Mouse (Mus musculus) kidney, embryonic 14.5 days (tissue): ENCODE measurements at regions not wholly inside any gene's neighbourhood (a gene's known extent, or its start where the extent isn't known, plus 50 kb on each side); places are given as distances from the start of the nearest gene placed in this dataset.

Experiments used
- ATAC-seq: fragments of 200-750 bp; cut with Nextera tagmentation; 2 replicates; pipeline ENCODE4 v1.8.0; 2017; ENCODE audit warnings: moderate number of reproducible peaks, mild to moderate bottlenecking, moderate TSS enrichment, moderate library complexity; ENCODE audit not compliant: low FRiP score, low TSS enrichment
- H3K27ac ChIP-seq: fragments of 300-500 bp; sonication (generic); 2 replicates; pipeline ENCODE4 v1.5.1; 2014; ENCODE audit warnings: low read depth, mild to moderate bottlenecking, low read length, moderate library complexity, mixed read lengths
- H3K27me3 ChIP-seq: fragments of 300-500 bp; sonication (generic); 2 replicates; pipeline ENCODE4 v1.6.1; 2014; ENCODE audit warnings: mild to moderate bottlenecking, low read length; ENCODE audit not compliant: control insufficient read depth, insufficient read depth
- H3K36me3 ChIP-seq: fragments of 300-500 bp; sonication (generic); 2 replicates; pipeline ENCODE4 v1.6.1; 2014; ENCODE audit warnings: low read length, mixed read lengths; ENCODE audit not compliant: control insufficient read depth, insufficient read depth
- H3K4me1 ChIP-seq: fragments of 300-500 bp; sonication (generic); 2 replicates; pipeline ENCODE4 v1.6.1; 2014; ENCODE audit warnings: low read length, mixed read lengths; ENCODE audit not compliant: control insufficient read depth, insufficient read depth
- H3K4me2 ChIP-seq: fragments of 300-500 bp; sonication (generic); replicated peaks from 2 replicates; pipeline ENCODE4 v1.6.1; 2014; ENCODE audit warnings: low read depth, mild to moderate bottlenecking, low read length
- H3K4me3 ChIP-seq: fragments of 300-500 bp; sonication (generic); 2 replicates; pipeline ENCODE4 v1.5.1; 2014; ENCODE audit warnings: mild to moderate bottlenecking, low read length
- H3K9ac ChIP-seq: fragments of 300-500 bp; sonication (generic); 2 replicates; pipeline ENCODE4 v1.6.1; 2014; ENCODE audit warnings: low read depth, mild to moderate bottlenecking, low read length, moderate library complexity
- H3K9me3 ChIP-seq: fragments of 300-500 bp; sonication (generic); 2 replicates; pipeline ENCODE4 v1.6.1; 2016; ENCODE audit warnings: low read length; ENCODE audit not compliant: control insufficient read depth
- WGBS: fragments of 180-500 bp; shearing (Covaris S2); extraction: QIAGEN DNeasy Blood & Tissue Kit; methylation state at CpG from one replicate; pipeline ENCODE4 v1.1.7; 2014; 5-methylcytosine and 5-hydroxymethylcytosine counted together

DNA sequence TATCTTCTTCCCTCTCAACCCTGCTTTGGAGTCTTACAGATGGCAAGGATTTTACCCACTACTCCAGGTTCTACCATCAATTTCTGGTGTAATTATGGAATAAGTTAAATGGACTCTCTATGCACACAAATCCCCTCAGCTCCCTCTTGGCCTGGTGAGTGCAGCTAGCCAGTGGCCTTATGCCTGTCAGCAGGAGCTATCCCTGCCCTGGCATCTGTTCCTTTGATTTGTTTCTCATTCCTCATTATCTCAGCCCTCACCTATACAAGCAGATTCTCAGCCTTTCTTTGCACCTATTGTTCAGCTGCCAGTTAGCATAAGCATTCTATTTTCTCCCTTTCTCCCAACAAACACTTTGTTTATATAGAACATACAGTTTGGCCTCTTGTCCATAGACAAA, 150.3 kb downstream of the Rnf152 start:
- Histone ChIP-seq H3K9me3 (no peaks in the 10 kb centered on the region), H3K4me1 (no peaks in the 10 kb centered on the region), H3K36me3 (no peaks in the 10 kb centered on the region), H3K4me2 (no peak overlapping the region), H3K27ac (no peak overlapping the region), H3K9ac (no peak overlapping the region), H3K4me3 (no peak overlapping the region), H3K27me3 (no peaks in the 10 kb centered on the region)
- ATAC-seq = no peak

DNA sequence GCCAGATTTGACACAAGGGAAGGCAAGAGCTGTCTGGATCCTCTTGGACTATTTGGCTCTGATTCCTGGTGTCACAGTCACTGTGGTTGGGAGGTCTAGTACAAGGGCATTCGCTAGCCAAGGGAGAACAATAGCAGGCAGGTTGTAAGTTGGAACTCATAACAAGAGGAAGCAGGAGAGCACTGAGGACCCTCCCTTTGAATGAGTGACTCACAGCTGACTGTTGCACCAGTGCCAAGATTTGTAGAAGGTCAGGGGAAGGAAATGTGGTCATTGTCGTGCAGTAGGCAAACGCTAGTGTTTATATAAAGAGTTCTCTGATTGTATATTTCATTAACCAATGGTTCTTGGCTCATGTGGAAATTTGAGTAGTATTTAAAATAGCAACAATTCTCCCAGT, 157.2 kb downstream of the Rnf152 start:
- H3K27ac ChIP-seq = no peak overlapping the region
- no peak for ATAC-seq
- H3K9me3 ChIP-seq = no peaks in the 10 kb centered on the region
- no peaks in the 10 kb centered on the region for H3K27me3 ChIP-seq
- WGBS = 58% methylated on average over 3 of the region's 3 CpGs
- no peaks in the 10 kb centered on the region for H3K4me1 ChIP-seq
- no peak overlapping the region for H3K4me2 ChIP-seq
- no peaks in the 10 kb centered on the region for H3K36me3 ChIP-seq
- no peak overlapping the region for H3K4me3 ChIP-seq
- no peak overlapping the region for H3K9ac ChIP-seq

DNA sequence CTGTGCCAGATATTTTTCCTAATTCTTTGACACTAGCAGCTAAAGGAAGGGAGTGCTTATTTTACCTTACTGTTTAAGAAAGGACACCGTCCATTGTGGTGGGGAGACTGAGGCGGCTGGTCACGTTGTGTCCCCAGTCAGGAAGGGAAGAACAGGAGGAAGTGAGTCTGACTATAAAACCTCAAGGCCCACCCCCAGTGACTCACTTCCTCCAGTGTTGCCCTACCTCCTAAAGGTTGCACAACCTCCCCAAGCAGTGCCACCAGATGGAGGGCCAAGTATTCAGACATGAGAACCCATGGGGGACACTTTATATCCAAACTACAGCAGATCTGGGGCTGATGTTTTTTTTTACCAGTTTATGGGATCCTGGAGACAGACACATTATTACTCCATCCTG, 165.4 kb downstream of the Rnf152 start:
- 91% methylated on average over 3 of the region's 3 CpGs for WGBS
- H3K4me2 ChIP-seq = no peak overlapping the region
- H3K9me3 ChIP-seq = no peaks in the 10 kb centered on the region
- no peaks in the 10 kb centered on the region for H3K36me3 ChIP-seq
- ATAC-seq = no peak
- H3K9ac ChIP-seq = no peak overlapping the region
- H3K27me3 ChIP-seq = no peaks in the 10 kb centered on the region
- no peak overlapping the region for H3K4me3 ChIP-seq
- H3K4me1 ChIP-seq = no peaks in the 10 kb centered on the region
- H3K27ac ChIP-seq = no peak overlapping the region

DNA sequence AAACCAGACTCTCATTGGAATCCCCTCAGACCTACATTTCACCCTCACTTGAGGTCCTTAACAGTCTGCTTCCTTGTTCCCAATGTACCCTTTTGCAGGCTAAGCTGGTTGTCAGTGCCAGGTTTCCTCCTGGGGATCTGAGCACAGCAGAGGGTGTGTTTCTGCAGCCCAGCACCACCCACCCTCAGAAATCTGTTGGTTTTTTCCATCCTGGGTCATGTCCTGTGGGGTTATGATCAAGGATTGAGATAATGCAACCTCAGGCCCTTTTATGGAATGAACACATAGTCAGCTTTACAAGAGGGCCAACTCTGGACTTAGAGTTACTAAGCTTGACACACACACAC, 167.6 kb downstream of the Rnf152 start:
- H3K27ac ChIP-seq = no peak overlapping the region
- ATAC-seq = no peak
- no peaks in the 10 kb centered on the region for H3K9me3 ChIP-seq
- H3K4me3 ChIP-seq = no peak overlapping the region
- H3K4me2 ChIP-seq = no peak overlapping the region
- H3K27me3 ChIP-seq = no peaks in the 10 kb centered on the region
- H3K9ac ChIP-seq = no peak overlapping the region
- no peaks in the 10 kb centered on the region for H3K4me1 ChIP-seq
- H3K36me3 ChIP-seq = no peaks in the 10 kb centered on the region

DNA sequence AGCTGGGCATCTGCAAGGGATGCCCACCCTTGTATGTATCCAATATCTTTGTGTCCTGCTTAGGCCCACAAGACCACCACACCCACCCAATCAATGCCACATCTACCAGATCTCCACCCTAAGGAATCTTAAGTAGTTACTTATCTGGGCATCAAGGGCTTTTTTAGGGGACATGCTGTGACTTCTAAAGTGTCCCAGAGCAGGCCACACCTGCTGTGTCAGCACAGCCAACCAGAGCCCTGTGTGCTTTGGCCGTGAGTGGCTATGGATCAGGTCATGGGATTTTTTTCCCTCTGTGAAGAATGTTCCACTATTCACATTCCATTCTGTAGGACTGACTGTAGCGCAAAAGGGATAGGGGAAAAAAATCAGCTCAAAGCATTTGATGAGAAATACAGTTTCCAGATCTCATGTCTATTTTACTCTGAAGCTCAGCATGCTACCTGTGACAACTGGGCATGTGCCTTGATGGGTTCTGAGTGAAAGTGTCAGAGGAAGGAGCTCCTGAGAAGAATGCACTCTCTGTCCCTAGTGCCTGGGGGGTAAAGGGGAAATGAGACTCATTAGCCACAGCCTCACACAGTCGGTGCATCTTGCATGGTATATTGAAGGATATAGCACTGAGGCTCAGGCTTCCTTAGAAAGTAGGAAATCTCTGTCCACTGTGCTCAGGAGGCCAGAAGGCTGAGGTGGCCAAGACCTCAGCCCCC, 168.1 kb downstream of the Rnf152 start:
- no peak overlapping the region for H3K9ac ChIP-seq
- no peaks in the 10 kb centered on the region for H3K27me3 ChIP-seq
- H3K27ac ChIP-seq = no peak overlapping the region
- H3K9me3 ChIP-seq = no peaks in the 10 kb centered on the region
- H3K36me3 ChIP-seq = no peaks in the 10 kb centered on the region
- no peak overlapping the region for H3K4me3 ChIP-seq
- no peak for ATAC-seq
- H3K4me1 ChIP-seq = no peaks in the 10 kb centered on the region
- no peak overlapping the region for H3K4me2 ChIP-seq
- WGBS = 69% methylated on average over 3 of the region's 3 CpGs

DNA sequence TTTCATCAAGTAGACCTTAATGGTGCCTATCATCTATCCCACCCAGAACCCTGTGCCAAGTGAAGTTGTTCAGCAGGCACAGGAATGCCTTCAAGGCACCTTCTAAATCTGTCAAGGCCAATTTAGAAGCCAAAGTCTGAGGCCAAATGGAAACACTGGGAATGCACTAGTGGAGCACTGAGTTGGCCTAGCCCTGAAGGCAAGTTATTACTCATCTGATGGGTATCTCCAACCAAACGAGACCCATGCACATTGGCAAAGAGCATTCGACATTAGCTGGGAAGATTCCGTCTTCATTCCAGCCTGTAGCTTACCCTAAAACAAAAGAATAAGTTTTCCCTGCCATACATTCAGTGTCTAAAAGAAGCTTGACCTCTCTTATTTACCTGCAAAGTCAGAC, 172.0 kb downstream of the Rnf152 start:
- Histone ChIP-seq H3K4me2 (no peak overlapping the region), H3K9me3 (no peaks in the 10 kb centered on the region), H3K36me3 (no peaks in the 10 kb centered on the region), H3K27ac (no peak overlapping the region), H3K4me1 (no peaks in the 10 kb centered on the region), H3K27me3 (no peaks in the 10 kb centered on the region), H3K9ac (no peak overlapping the region), H3K4me3 (no peak overlapping the region)
- WGBS = 80% methylated on average over 3 of the region's 3 CpGs
- ATAC-seq = no peak

DNA sequence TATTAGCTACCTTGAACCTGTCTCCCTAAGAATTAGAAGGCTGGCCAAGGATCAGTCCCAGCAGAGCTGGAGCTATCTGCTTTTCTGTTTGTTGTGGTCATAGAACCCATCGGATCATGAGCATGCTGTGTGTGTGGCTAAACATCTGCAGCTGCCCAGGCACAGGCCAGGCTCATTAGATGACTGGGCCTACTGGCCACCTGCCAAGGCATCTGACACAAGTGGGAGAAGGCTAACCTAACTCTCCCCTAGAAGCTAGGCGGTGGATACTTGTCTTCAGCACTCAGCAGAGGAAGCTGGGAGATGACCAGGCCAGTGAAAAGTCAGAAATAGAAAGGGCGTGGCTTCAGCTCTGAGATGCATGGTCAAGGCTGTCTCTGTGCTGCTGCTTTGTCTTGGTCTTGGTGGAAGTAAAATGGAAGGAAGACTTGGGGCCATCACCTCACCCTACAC, 177.1 kb downstream of the Rnf152 start:
- Histone ChIP-seq H3K4me1 (peaks cover 7% of the 10 kb centered on the region), H3K4me2 (no peak overlapping the region; the same call in 1 of the 2 replicates), H3K27me3 (no peaks in the 10 kb centered on the region), H3K4me3 (no peak overlapping the region), H3K36me3 (no peaks in the 10 kb centered on the region), H3K27ac (peak overlapping the region; percentile 70), H3K9me3 (no peaks in the 10 kb centered on the region), H3K9ac (no peak overlapping the region; the same call in 1 of the 2 replicates)
- WGBS = 30% methylated on average over 3 of the region's 3 CpGs
- peak; percentile 95 for ATAC-seq

DNA sequence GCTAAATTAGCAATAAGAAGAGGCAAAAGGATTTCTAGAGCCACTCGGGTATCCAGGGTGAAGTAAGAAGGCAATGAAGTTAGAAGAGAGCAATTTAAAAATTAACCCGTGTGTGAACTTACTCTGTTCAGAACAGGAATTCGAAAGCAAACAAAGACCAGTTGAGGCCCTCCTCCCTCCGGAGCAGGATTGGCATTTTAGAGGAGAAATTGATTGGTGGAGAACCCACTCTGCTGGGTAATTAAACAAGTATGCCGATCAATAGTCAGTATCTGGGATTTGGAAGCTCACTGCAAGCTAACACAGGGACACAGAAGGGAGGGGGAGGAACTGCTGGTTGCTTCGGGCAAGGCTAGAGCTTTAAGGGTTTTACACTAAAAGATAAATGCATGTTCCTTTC, 177.7 kb downstream of the Rnf152 start:
- H3K9me3 ChIP-seq = no peaks in the 10 kb centered on the region
- no peak overlapping the region for H3K4me3 ChIP-seq
- no peaks in the 10 kb centered on the region for H3K36me3 ChIP-seq
- peaks cover 7% of the 10 kb centered on the region for H3K4me1 ChIP-seq
- WGBS = 27% methylated on average over 6 of the region's 6 CpGs
- no peak overlapping the region for H3K9ac ChIP-seq
- H3K4me2 ChIP-seq = peak overlapping the region; percentile 16; the same call in 1 of the 2 replicates
- H3K27me3 ChIP-seq = no peaks in the 10 kb centered on the region
- H3K27ac ChIP-seq = peak overlapping the region; percentile 76; the same call in 1 of the 2 replicates
- peak; percentile 56; the same call in 1 of the 2 replicates for ATAC-seq

DNA sequence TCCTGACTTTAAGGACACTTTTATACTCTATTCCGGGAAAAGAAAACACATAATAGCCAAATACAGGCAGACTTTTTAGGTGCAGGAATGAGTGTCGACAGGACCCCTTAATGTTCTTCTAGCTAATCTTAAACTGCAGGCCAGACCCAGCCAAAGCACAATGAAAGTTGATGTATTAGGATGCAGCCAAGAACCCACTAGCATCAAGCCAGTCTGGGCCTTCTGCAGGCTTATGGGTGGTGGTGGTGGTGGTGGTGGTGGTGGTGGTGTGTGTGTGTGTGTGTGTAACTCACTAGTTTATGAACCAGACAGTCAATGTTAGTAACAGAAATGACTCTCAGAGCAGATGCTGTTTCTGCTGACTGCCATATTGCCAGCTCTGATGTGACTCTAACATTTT, 178.6 kb downstream of the Rnf152 start:
- H3K27ac ChIP-seq = peak overlapping the region; percentile 76; the same call in 1 of the 2 replicates
- ATAC-seq = no peak
- H3K9me3 ChIP-seq = no peaks in the 10 kb centered on the region
- no peak overlapping the region for H3K4me3 ChIP-seq
- 67% methylated on average over 2 of the region's 2 CpGs for WGBS
- no peaks in the 10 kb centered on the region for H3K36me3 ChIP-seq
- no peak overlapping the region for H3K9ac ChIP-seq
- no peak overlapping the region for H3K4me2 ChIP-seq
- no peaks in the 10 kb centered on the region for H3K27me3 ChIP-seq
- H3K4me1 ChIP-seq = peaks cover 7% of the 10 kb centered on the region
